Mouse (Mus musculus) MEL (cell line): ENCODE measurements around the gene Col4a3. TPM values are rescaled to one million over a fixed set of nuclear protein-coding genes. Genes with fewer than 3 reads are reported as not detected.

Experiments
- DNase-seq: peaks from one replicate; pipeline ENCODE4 v3.0.0; 2011; ENCODE audit warnings: low read depth, low spot score
- H3K27ac ChIP-seq: 2 replicates; pipeline ENCODE4 v1.5.1; 2012; ENCODE audit warnings: low read depth, mild to moderate bottlenecking, control low read depth, low read length, moderate library complexity; ENCODE audit not compliant: control insufficient read depth
- H3K27me3 ChIP-seq, 2 experiments: fragments of 150-350 bp in 1 of 2; sonication (generic) in 1 of 2; 2 replicates each; pipeline ENCODE4 v1.6.1; 2012; ENCODE audit warnings: low read length in 2 of 2, mild to moderate bottlenecking in 2 of 2, improper control_type of control experiment in 1 of 2, moderate library complexity in 1 of 2; ENCODE audit not compliant: insufficient read depth in 2 of 2, control insufficient read depth in 1 of 2
- H3K36me3 ChIP-seq, 2 experiments: 2 replicates each; pipeline ENCODE4 v1.6.1; 2012 to 2014; ENCODE audit warnings: low read length in 2 of 2, improper control_type of control experiment in 1 of 2, inconsistent platforms in 1 of 2, mild to moderate bottlenecking in 1 of 2; ENCODE audit not compliant: insufficient read depth in 2 of 2, control insufficient read depth in 1 of 2
- H3K4me1 ChIP-seq, 2 experiments: fragments of 150-350 bp in 1 of 2; sonication (generic) in 1 of 2; 2 replicates each; pipeline ENCODE4 v1.6.1; 2012; ENCODE audit warnings: low read length in 2 of 2, improper control_type of control experiment in 1 of 2, mild to moderate bottlenecking in 1 of 2; ENCODE audit not compliant: insufficient read depth in 2 of 2, control insufficient read depth in 1 of 2
- H3K4me3 ChIP-seq, 2 experiments: fragments of 150-350 bp in 1 of 2; sonication (generic) in 1 of 2; 2 replicates each; pipeline ENCODE4 v1.5.1; 2012; ENCODE audit warnings: low read depth in 2 of 2, low read length in 2 of 2, mild to moderate bottlenecking in 2 of 2, moderate library complexity in 2 of 2, control low read depth in 1 of 2, improper control_type of control experiment in 1 of 2; ENCODE audit not compliant: control insufficient read depth in 1 of 2, insufficient read depth in 1 of 2
- H3K79me2 ChIP-seq: 2 replicates; pipeline ENCODE4 v1.6.1; 2012; ENCODE audit warnings: mild to moderate bottlenecking, low read length, moderate library complexity; ENCODE audit not compliant: control insufficient read depth, poor library complexity, insufficient read depth
- H3K9ac ChIP-seq: 2 replicates; pipeline ENCODE4 v1.6.1; 2012; ENCODE audit warnings: low read depth, mild to moderate bottlenecking, control low read depth, low read length, moderate library complexity; ENCODE audit not compliant: control insufficient read depth, poor library complexity, severe bottlenecking
- H3K9me3 ChIP-seq: fragments of 150-350 bp; sonication (generic); replicated peaks from 2 replicates; pipeline ENCODE4 v1.6.1; 2012; ENCODE audit warnings: mild to moderate bottlenecking, low read length, improper control_type of control experiment, moderate library complexity; ENCODE audit not compliant: insufficient read depth
- CHD1 ChIP-seq: IDR thresholded peaks from 2 replicates; pipeline ENCODE4 v1.6.1; 2012; ENCODE audit warnings: low read depth, mild to moderate bottlenecking, inconsistent platforms, low read length, improper control_type of control experiment
- CHD2 ChIP-seq: IDR thresholded peaks from 2 replicates; pipeline ENCODE4 v1.6.1; 2011; ENCODE audit warnings: low read length, improper control_type of control experiment
- CTCF ChIP-seq, 3 experiments: IDR thresholded peaks in 2 of 3; conservative IDR thresholded peaks in 1 of 3; 2 replicates each; pipeline ENCODE4 v1.5.1; 2011 to 2012; ENCODE audit warnings: low read length in 3 of 3, low read depth in 2 of 3, mild to moderate bottlenecking in 2 of 3, improper control_type of control experiment in 1 of 3, inconsistent platforms in 1 of 3, mixed read lengths in 1 of 3, moderate library complexity in 1 of 3; ENCODE audit not compliant: control insufficient read depth in 1 of 3, insufficient read depth in 1 of 3, poor library complexity in 1 of 3, severe bottlenecking in 1 of 3
- ELF1 ChIP-seq: IDR thresholded peaks from 2 replicates; pipeline ENCODE4 v1.6.1; 2014; ENCODE audit warnings: low read depth, mild to moderate bottlenecking, inconsistent platforms, low read length, improper control_type of control experiment, moderate library complexity
- EP300 ChIP-seq, 2 experiments: IDR thresholded peaks; 2 replicates each; pipeline ENCODE4 v1.6.1; 2011; ENCODE audit warnings: improper control_type of control experiment in 2 of 2, low read length in 2 of 2, low read depth in 1 of 2, mild to moderate bottlenecking in 1 of 2
- ETS1 ChIP-seq: IDR thresholded peaks from 2 replicates; pipeline ENCODE4 v1.6.1; 2012; ENCODE audit warnings: low read depth, mild to moderate bottlenecking, inconsistent platforms, low read length, improper control_type of control experiment, moderate library complexity
- GATA1 ChIP-seq: IDR thresholded peaks from 2 replicates; pipeline ENCODE4 v1.6.1; 2011; ENCODE audit warnings: low read depth, low read length, improper control_type of control experiment
- HCFC1 ChIP-seq: IDR thresholded peaks from 2 replicates; pipeline ENCODE4 v1.6.1; 2012; ENCODE audit warnings: low read depth, mild to moderate bottlenecking, inconsistent platforms, low read length, improper control_type of control experiment, moderate library complexity
- JUND ChIP-seq: IDR thresholded peaks from 2 replicates; pipeline ENCODE4 v1.6.1; 2011; ENCODE audit warnings: low read depth, mild to moderate bottlenecking, improper control_type of control experiment, low read length
- KAT2A ChIP-seq: conservative IDR thresholded peaks from 2 replicates; pipeline ENCODE4 v1.6.1; 2012; ENCODE audit warnings: low read depth, low read length, improper control_type of control experiment, inconsistent platforms
- MAX ChIP-seq: IDR thresholded peaks from 2 replicates; pipeline ENCODE4 v1.6.1; 2011; ENCODE audit warnings: low read length, improper control_type of control experiment
- MEF2A ChIP-seq: IDR thresholded peaks from 2 replicates; pipeline ENCODE4 v1.6.1; 2014; ENCODE audit warnings: low read depth, mild to moderate bottlenecking, inconsistent platforms, low read length, improper control_type of control experiment; ENCODE audit not compliant: poor library complexity, insufficient replicate concordance, severe bottlenecking; ENCODE audit errors: extremely low read depth
- MXI1 ChIP-seq: IDR thresholded peaks from 2 replicates; pipeline ENCODE4 v1.6.1; 2011; ENCODE audit warnings: mild to moderate bottlenecking, low read depth, low read length, improper control_type of control experiment
- MYB ChIP-seq: IDR thresholded peaks from 2 replicates; pipeline ENCODE4 v1.6.1; 2011; ENCODE audit warnings: mild to moderate bottlenecking, low read depth, low read length, improper control_type of control experiment
- POLR2A ChIP-seq, 2 experiments: IDR thresholded peaks; 2 replicates each; pipeline ENCODE4 v1.6.1; 2011 to 2012; ENCODE audit warnings: low read length in 2 of 2, mild to moderate bottlenecking in 2 of 2, control low read depth in 1 of 2, improper control_type of control experiment in 1 of 2, low read depth in 1 of 2, moderate library complexity in 1 of 2; ENCODE audit not compliant: control insufficient read depth in 1 of 2, insufficient read depth in 1 of 2, poor library complexity in 1 of 2
- POLR2AphosphoS5 ChIP-seq: IDR thresholded peaks from 2 replicates; pipeline ENCODE4 v1.6.1; 2012; ENCODE audit warnings: low read depth, borderline replicate concordance, mild to moderate bottlenecking, inconsistent platforms, low read length, moderate library complexity, mixed read lengths
- RAD21 ChIP-seq: IDR thresholded peaks from 2 replicates; pipeline ENCODE4 v1.6.1; 2011; ENCODE audit warnings: mild to moderate bottlenecking, low read depth, low read length, improper control_type of control experiment
- RCOR1 ChIP-seq: IDR thresholded peaks from 2 replicates; pipeline ENCODE4 v1.6.1; 2012; ENCODE audit warnings: low read depth, mild to moderate bottlenecking, inconsistent platforms, low read length, improper control_type of control experiment
- SIN3A ChIP-seq: IDR thresholded peaks from 2 replicates; pipeline ENCODE4 v1.6.1; 2012; ENCODE audit warnings: low read length, improper control_type of control experiment, inconsistent platforms
- SMC3 ChIP-seq: IDR thresholded peaks from 2 replicates; pipeline ENCODE4 v1.6.1; 2011; ENCODE audit warnings: low read depth, low read length, improper control_type of control experiment
- TAL1 ChIP-seq: IDR thresholded peaks from 2 replicates; pipeline ENCODE4 v1.6.1; 2012; ENCODE audit warnings: mild to moderate bottlenecking, inconsistent platforms, low read length, moderate library complexity, mixed read lengths
- TBP ChIP-seq: IDR thresholded peaks from 2 replicates; pipeline ENCODE4 v1.8.0; 2011; ENCODE audit warnings: low read depth, low read length, improper control_type of control experiment
- UBTF ChIP-seq: IDR thresholded peaks from 2 replicates; pipeline ENCODE4 v1.6.1; 2012; ENCODE audit warnings: low read depth, mild to moderate bottlenecking, inconsistent platforms, low read length, improper control_type of control experiment, moderate library complexity, borderline replicate concordance; ENCODE audit not compliant: insufficient read depth
- USF2 ChIP-seq, 2 experiments: IDR thresholded peaks; 2 replicates each; pipeline ENCODE4 v1.6.1; 2011 to 2012; ENCODE audit warnings: improper control_type of control experiment in 2 of 2, low read length in 2 of 2, borderline replicate concordance in 1 of 2, inconsistent platforms in 1 of 2, low read depth in 1 of 2, mild to moderate bottlenecking in 1 of 2; ENCODE audit not compliant: insufficient read depth in 1 of 2
- ZC3H11A ChIP-seq: IDR thresholded peaks from 2 replicates; pipeline ENCODE4 v1.6.1; 2012; ENCODE audit warnings: low read depth, mild to moderate bottlenecking, inconsistent platforms, low read length, improper control_type of control experiment
- ZMIZ1 ChIP-seq: IDR thresholded peaks from 2 replicates; pipeline ENCODE4 v1.6.1; 2012; ENCODE audit warnings: low read depth, mild to moderate bottlenecking, inconsistent platforms, low read length, improper control_type of control experiment, moderate library complexity
- polyA plus RNA-seq, 2 experiments: library from polyadenylated mRNA; stranded (reverse) in 1 of 2; unstranded in 1 of 2; fragments of >175 nt in 1 of 2; fragments of >200 nt in 1 of 2; gene quantifications; 2 replicates each; pipeline versions ENCODE4 v1.2.1 to v1.2.4; 2012; ENCODE audit warnings: low replicate concordance in 2 of 2, low read depth in 1 of 2; ENCODE audit not compliant: insufficient read length in 2 of 2, insufficient read depth in 1 of 2, missing spikeins in 1 of 2
- total RNA-seq: library from RNA; depleted of rRNA; stranded (reverse); fragments of 300-350 nt; gene quantifications from 2 replicates; pipeline ENCODE4 v1.2.3, GENCODE M21; 2012

Gene Col4a3
- total and polyA plus RNA-seq, 3 experiments: 0.19 to 0.47 TPM; not detected in 1

- TF ChIP-seq TBP (peak; percentile 56; the same call in 1 of the 2 replicates), SMC3 (no peak), UBTF (no peak), ZMIZ1 (no peak), MYB (peak; percentile 86), RCOR1 (peak; percentile 82), SIN3A (peak; percentile 94), ZC3H11A (no peak), USF2 (IDR thresholded peaks at IDR 0.05; ENCODE audit: borderline replicate concordance in 1 of 2, insufficient read depth in 1 of 2, low read depth in 1 of 2, low read length in 2 of 2) (no peak), HCFC1 (peak; percentile 48; the same call in 1 of the 2 replicates), MAX (no peak; the same call in 1 of the 2 replicates), MEF2A (peak; percentile 40; the same call in 1 of the 2 replicates), GATA1 (peak; percentile 93), ETS1 (peak; percentile 94), RAD21 (no peak), CHD2 (peak; percentile 17; the same call in 1 of the 2 replicates), TAL1 (peak; percentile 28; the same call in 1 of the 2 replicates), KAT2A (no peak), CHD1 (0 out of 2 replicates have a peak, but pooled peaks have one; percentile 52)
These were observed 8.8 kb upstream of the Col4a3 start (continued) for GRCm38 (mm10) chr1:82577915-82578314.

- peak overlapping the region; percentile 73 for H3K27ac ChIP-seq
- no peak for DNase-seq
- no peak overlapping the region for H3K9ac ChIP-seq
- TF ChIP-seq POLR2A (IDR thresholded peaks at IDR 0.05; ENCODE audit: control insufficient read depth in 1 of 2, insufficient read depth in 1 of 2, low read depth in 1 of 2, low read length in 2 of 2, poor library complexity in 1 of 2) (no peak), CTCF (IDR thresholded peaks at IDR 0.05 in 2 of 3, conservative IDR thresholded peaks at IDR 0.05 in 1 of 3; ENCODE audit: control insufficient read depth in 1 of 3, insufficient read depth in 1 of 3, low read depth in 2 of 3, low read length in 3 of 3, poor library complexity in 1 of 3, severe bottlenecking in 1 of 3) (no peak), UBTF (no peak), SMC3 (no peak), MXI1 (no peak), POLR2AphosphoS5 (no peak), MEF2A (no peak), ZMIZ1 (no peak), TAL1 (no peak), CHD2 (no peak), ZC3H11A (no peak), EP300 (IDR thresholded peaks at IDR 0.05; ENCODE audit: low read depth in 1 of 2, low read length in 2 of 2) (no peak), TBP (no peak), MYB (no peak), ELF1 (no peak), CHD1 (no peak), JUND (no peak)
- H3K27me3 ChIP-seq: no peaks in the 10 kb centered on the region
- H3K36me3 ChIP-seq: peaks cover 0 to 16% of the 10 kb centered on the region in 2 experiments; a peak in 2 of 4 replicates
- no peaks in the 10 kb centered on the region for H3K9me3 ChIP-seq
- no peaks in the 10 kb centered on the region for H3K79me2 ChIP-seq
- peak overlapping the region in 1 of 2 experiments; percentile 37; a peak in 2 of 4 replicates for H3K4me3 ChIP-seq
- H3K4me1 ChIP-seq: peaks cover 17 to 24% of the 10 kb centered on the region in 2 experiments
These were observed 8.4 kb upstream of the Col4a3 start for GRCm38 (mm10) chr1:82578320-82578719.
